Mouse (Mus musculus): ENCODE data around the gene Spata31d1d. TPM values are rescaled to one million over a fixed set of nuclear protein-coding genes. Genes with fewer than 3 reads are reported as not detected.
A peak's percentile ranks its signal among the peaks of the same experiment; 100 is the strongest.
"Not testable (repeated sequence)": the region's sequence is repeated elsewhere in the genome, so short reads cannot be mapped to it uniquely, and the experiment has no call there.

Spata31d1d gene
- polyA plus RNA-seq, 2 experiments, result 0.02 to 0.03 TPM

DNA sequence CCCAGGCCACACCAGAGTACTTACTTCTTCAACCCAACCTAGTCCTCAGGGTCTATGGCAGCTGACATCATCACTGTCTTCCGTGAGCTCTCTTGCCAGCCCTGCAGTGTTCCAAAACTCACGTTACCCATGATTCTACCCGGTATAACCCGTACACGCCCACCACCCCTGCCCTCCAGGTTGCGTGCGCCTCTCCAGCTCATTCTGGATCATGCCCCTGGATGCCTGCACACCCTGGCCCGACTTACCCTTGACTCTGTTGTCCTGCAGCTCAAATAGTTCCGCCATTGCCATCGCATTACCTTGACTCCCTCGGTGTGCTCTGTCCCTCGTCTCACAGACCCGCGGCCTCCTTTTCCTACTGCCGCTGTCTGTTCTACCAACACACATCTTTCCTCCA is 21.3 kb downstream of the Spata31d1d start, which contains the start of gene Spata31d1a:
Gene Spata31d1a, minus strand, starts transcription at position 101 of the 400 bp plus-strand sequence.
- Histone ChIP-seq H3K9me3 (ENCODE audit: control insufficient read depth, low read length) (no peaks in the 10 kb centered on the region), H3K27me3 (ENCODE audit: control insufficient read depth, insufficient read depth, low read length) (peaks cover 2% of the 10 kb centered on the region; the same call in 1 of the 2 replicates), H3K4me1 (replicated peaks; ENCODE audit: control insufficient read depth in 2 of 2, insufficient read depth in 2 of 2, low read length in 1 of 2) (peaks cover 0 to 4% of the 10 kb centered on the region in 2 experiments; a peak in 1 of 4 replicates), H3K4me3 (ENCODE audit: insufficient read depth in 1 of 2, low read depth in 2 of 2, low read length in 2 of 2) (no peak within 1 kb of the TSS), H3K9ac (replicated peaks) (no peak within 1 kb of the TSS), H3K4me2 (ENCODE audit: low read depth) (no peak within 1 kb of the TSS), H3K27ac (no peak within 1 kb of the TSS), H3K36me3 (replicated peaks; ENCODE audit: control insufficient read depth, insufficient read depth, low read depth) (no peaks in the 10 kb centered on the region)
- ATAC-seq (ENCODE audit: insufficient read depth), result no peak
- no peak for DNase-seq (ENCODE audit: low read depth in 3 of 3, low spot score in 3 of 3)
- 76% methylated on average over 15 of the region's 15 CpGs for WGBS (ENCODE audit: insufficient replicate concordance)
- TF ChIP-seq EP300 (IDR thresholded peaks at IDR 0.05; ENCODE audit: low read depth), result no peak
- TF ChIP-seq CTCF (IDR thresholded peaks at IDR 0.05; ENCODE audit: low read depth), result no peak

DNA sequence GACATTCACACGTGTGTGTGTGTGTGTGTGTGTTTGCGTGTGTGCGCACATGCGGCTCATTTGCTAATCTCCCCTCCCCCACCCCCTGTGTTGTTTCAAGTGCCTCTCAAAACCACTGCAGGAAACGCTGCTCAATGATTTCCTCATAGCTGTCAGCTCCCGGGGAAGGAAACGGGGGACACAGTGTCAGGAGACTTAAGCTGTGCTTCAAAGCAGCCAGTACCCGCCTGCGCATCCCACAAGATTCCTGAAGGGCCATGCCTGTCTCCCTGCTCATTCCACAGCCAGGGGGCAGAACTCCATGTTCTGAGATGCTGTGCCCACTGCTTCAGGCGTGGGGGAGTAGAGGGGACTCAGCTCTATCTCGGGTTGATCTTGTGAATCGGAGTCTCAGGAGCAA is 27.0 kb downstream of the Spata31d1d start:
- Histone ChIP-seq H3K36me3 (replicated peaks; ENCODE audit: control insufficient read depth, insufficient read depth, low read depth) (no peaks in the 10 kb centered on the region), H3K9me3 (ENCODE audit: control insufficient read depth, low read length) (no peaks in the 10 kb centered on the region), H3K9ac (replicated peaks) (no peak overlapping the region), H3K4me1 (replicated peaks; ENCODE audit: control insufficient read depth in 2 of 2, insufficient read depth in 2 of 2, low read length in 1 of 2) (peaks cover 0 to 8% of the 10 kb centered on the region in 2 experiments; a peak in 2 of 4 replicates), H3K27me3 (ENCODE audit: control insufficient read depth, insufficient read depth, low read length) (peaks cover 16% of the 10 kb centered on the region), H3K4me2 (ENCODE audit: low read depth) (no peak overlapping the region), H3K27ac (no peak overlapping the region), H3K4me3 (ENCODE audit: insufficient read depth in 1 of 2, low read depth in 2 of 2, low read length in 2 of 2) (no peak overlapping the region)
- 16% methylated on average over 12 of the region's 12 CpGs for WGBS (ENCODE audit: insufficient replicate concordance)
- TF ChIP-seq CTCF (IDR thresholded peaks at IDR 0.05; ENCODE audit: low read depth) (peak; percentile 45), EP300 (IDR thresholded peaks at IDR 0.05; ENCODE audit: low read depth) (no peak)
- DNase-seq (ENCODE audit: low read depth in 3 of 3, low spot score in 3 of 3), result no peak
- ATAC-seq (ENCODE audit: insufficient read depth), result no peak

DNA sequence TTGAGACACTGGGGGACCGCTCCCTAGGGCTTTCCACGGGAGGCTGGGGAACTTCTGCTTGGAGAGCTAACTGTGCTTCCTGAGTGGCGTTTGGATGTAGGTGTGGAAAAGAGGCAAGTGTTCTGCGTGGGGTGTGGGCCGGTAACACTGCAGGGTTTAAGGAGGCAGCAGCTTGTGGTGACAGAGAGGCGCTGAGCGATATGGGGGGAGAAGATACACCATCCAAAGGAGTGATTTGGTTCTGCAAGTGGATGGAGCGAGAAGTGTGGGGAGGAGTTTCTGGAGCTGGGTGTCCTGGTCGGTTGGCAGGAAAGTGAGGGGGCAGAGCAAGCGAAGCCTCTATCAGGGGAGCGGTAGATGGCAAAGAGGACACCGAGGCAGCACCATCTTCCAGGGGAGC is 28.0 kb downstream of the Spata31d1d start:
- Histone ChIP-seq H3K27ac (no peak overlapping the region), H3K27me3 (ENCODE audit: control insufficient read depth, insufficient read depth, low read length) (peaks cover 16% of the 10 kb centered on the region), H3K4me1 (replicated peaks; ENCODE audit: control insufficient read depth in 2 of 2, insufficient read depth in 2 of 2, low read length in 1 of 2) (peaks cover 0 to 8% of the 10 kb centered on the region in 2 experiments; a peak in 2 of 4 replicates), H3K9me3 (ENCODE audit: control insufficient read depth, low read length) (no peaks in the 10 kb centered on the region), H3K4me3 (ENCODE audit: insufficient read depth in 1 of 2, low read depth in 2 of 2, low read length in 2 of 2) (no peak overlapping the region), H3K36me3 (replicated peaks; ENCODE audit: control insufficient read depth, insufficient read depth, low read depth) (no peaks in the 10 kb centered on the region), H3K4me2 (ENCODE audit: low read depth) (no peak overlapping the region), H3K9ac (replicated peaks) (no peak overlapping the region)
- no peak for DNase-seq (ENCODE audit: low read depth in 3 of 3, low spot score in 3 of 3)
- TF ChIP-seq CTCF (IDR thresholded peaks at IDR 0.05; ENCODE audit: low read depth), result no peak
- no peak for TF ChIP-seq EP300 (IDR thresholded peaks at IDR 0.05; ENCODE audit: low read depth)
- no peak for ATAC-seq (ENCODE audit: insufficient read depth)
- 62% methylated on average over 12 of the region's 12 CpGs for WGBS (ENCODE audit: insufficient replicate concordance)

DNA sequence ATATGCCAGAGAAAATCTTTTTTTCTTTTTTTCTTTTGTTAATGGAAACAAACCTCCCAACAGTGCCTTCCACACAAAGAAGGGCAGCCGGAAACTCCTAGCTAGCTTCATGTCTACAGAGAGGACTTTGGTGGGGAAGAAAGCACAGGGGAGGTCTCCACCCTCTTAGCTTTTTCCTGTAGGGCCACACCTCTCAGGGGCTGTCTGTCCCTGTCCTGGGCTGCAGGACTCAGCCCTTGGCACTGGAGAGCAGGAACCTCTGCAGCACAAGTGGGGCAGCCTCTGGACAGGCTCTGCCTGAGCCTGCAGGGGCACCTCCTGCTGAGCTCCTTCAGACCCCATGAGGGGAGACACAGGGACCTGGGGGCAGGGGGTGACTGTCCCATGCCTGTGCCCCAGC is 31.4 kb downstream of the Spata31d1d start:
- H3K4me2 ChIP-seq (ENCODE audit: low read depth); H3K9ac ChIP-seq (replicated peaks); DNase-seq (ENCODE audit: low read depth in 3 of 3, low spot score in 3 of 3); H3K4me3 ChIP-seq (ENCODE audit: insufficient read depth in 1 of 2, low read depth in 2 of 2, low read length in 2 of 2); ATAC-seq (ENCODE audit: insufficient read depth); H3K27ac ChIP-seq; H3K4me1 ChIP-seq (replicated peaks; ENCODE audit: control insufficient read depth in 2 of 2, insufficient read depth in 2 of 2, low read length in 1 of 2); H3K36me3 ChIP-seq (replicated peaks; ENCODE audit: control insufficient read depth, insufficient read depth, low read depth); H3K9me3 ChIP-seq (ENCODE audit: control insufficient read depth, low read length): not testable (repeated sequence)
- peaks cover 16% of the 10 kb centered on the region for H3K27me3 ChIP-seq (ENCODE audit: control insufficient read depth, insufficient read depth, low read length)
- WGBS (ENCODE audit: insufficient replicate concordance), result 48% methylated on average over 1 of the region's 1 CpGs

DNA sequence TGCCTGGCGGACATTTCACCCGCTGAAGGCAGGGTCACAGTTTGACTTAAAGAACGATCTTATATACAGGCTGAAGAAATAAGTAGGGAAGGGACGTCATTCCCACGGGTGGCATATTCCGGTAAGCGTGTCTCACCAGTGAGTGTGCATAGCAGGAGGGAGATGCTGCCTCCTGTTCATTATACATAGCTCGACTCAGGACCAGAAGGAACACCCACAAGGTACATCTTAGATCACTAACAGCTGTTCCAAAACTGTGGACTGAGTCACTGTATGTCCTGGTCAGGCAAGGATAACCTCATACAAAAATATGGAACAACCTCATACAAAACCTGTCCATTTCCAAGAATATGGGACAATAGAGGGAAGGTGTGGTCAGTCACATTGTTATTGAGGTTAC is 32.4 kb downstream of the Spata31d1d start:
- Histone ChIP-seq H3K4me2 (ENCODE audit: low read depth) (no peak overlapping the region), H3K27ac (no peak overlapping the region), H3K4me1 (replicated peaks; ENCODE audit: control insufficient read depth in 2 of 2, insufficient read depth in 2 of 2, low read length in 1 of 2) (peaks cover 0 to under 1% of the 10 kb centered on the region in 2 experiments; a peak in 1 of 4 replicates), H3K4me3 (ENCODE audit: insufficient read depth in 1 of 2, low read depth in 2 of 2, low read length in 2 of 2) (no peak overlapping the region), H3K36me3 (replicated peaks; ENCODE audit: control insufficient read depth, insufficient read depth, low read depth) (no peaks in the 10 kb centered on the region), H3K9me3 (ENCODE audit: control insufficient read depth, low read length) (no peaks in the 10 kb centered on the region), H3K27me3 (ENCODE audit: control insufficient read depth, insufficient read depth, low read length) (peaks cover 10% of the 10 kb centered on the region; the same call in 1 of the 2 replicates), H3K9ac (replicated peaks) (no peak overlapping the region)
- TF ChIP-seq EP300 (IDR thresholded peaks at IDR 0.05; ENCODE audit: low read depth) (no peak), CTCF (IDR thresholded peaks at IDR 0.05; ENCODE audit: low read depth) (no peak)
- WGBS (ENCODE audit: insufficient replicate concordance), result 76% methylated on average over 8 of the region's 8 CpGs
- DNase-seq (ENCODE audit: low read depth in 3 of 3, low spot score in 3 of 3) (no peak), ATAC-seq (ENCODE audit: insufficient read depth) (no peak)

Data from liver, embryonic 14.5 days (tissue).